Comparison of ENCODE assay signal across 20 mouse cellular contexts in genomic region chr6:16503836-16504235, GRCm38 (mm10).
"Had no signal": no experiment of that assay in that cellular context is flagged by ENCODE, and none has a peak within 500 bp of the region (broad histone marks: within the 10 kb centered on the region; RNA-seq: fewer than 3 reads in every experiment).

No protein-coding gene starts in this region.

- H3K27me3 ChIP-seq: lung, embryonic 15.5 days; midbrain, embryonic 12.5 days; midbrain, embryonic 15.5 days; neural tube, embryonic 12.5 days; neural tube, embryonic 15.5 days; stomach, embryonic 15.5 days had no signal

- H3K27ac ChIP-seq: hindbrain, postnatal 0 days; left cerebral cortex, adult 2 months; liver, embryonic 14.5 days; lung, embryonic 15.5 days; macrophage; midbrain, embryonic 12.5 days; midbrain, embryonic 15.5 days; neural tube, embryonic 12.5 days; neural tube, embryonic 15.5 days; stomach, embryonic 15.5 days had no signal

- H3K9ac ChIP-seq: liver, embryonic 14.5 days; lung, embryonic 15.5 days; midbrain, embryonic 12.5 days; midbrain, embryonic 15.5 days; neural tube, embryonic 12.5 days; neural tube, embryonic 15.5 days; stomach, embryonic 15.5 days had no signal

- H3K4me3 ChIP-seq: left cerebral cortex, adult 2 months; lung, embryonic 15.5 days; midbrain, embryonic 12.5 days; midbrain, embryonic 15.5 days; neural tube, embryonic 12.5 days; neural tube, embryonic 15.5 days; stomach, embryonic 15.5 days had no signal

- H3K4me2 ChIP-seq: liver, embryonic 11.5 days; lung, embryonic 15.5 days; midbrain, embryonic 12.5 days; midbrain, embryonic 15.5 days; neural tube, embryonic 12.5 days; neural tube, embryonic 15.5 days; stomach, embryonic 15.5 days had no signal

- H3K4me1 ChIP-seq: lung, embryonic 15.5 days; midbrain, embryonic 12.5 days; midbrain, embryonic 15.5 days; neural tube, embryonic 12.5 days; neural tube, embryonic 15.5 days; stomach, embryonic 15.5 days had no signal

- H3K36me3 ChIP-seq: lung, embryonic 15.5 days; midbrain, embryonic 12.5 days; midbrain, embryonic 15.5 days; neural tube, embryonic 12.5 days; neural tube, embryonic 15.5 days; stomach, embryonic 15.5 days had no signal

- H3K9me3 ChIP-seq: lung, embryonic 15.5 days; midbrain, embryonic 12.5 days; midbrain, embryonic 15.5 days; neural tube, embryonic 12.5 days; stomach, embryonic 15.5 days had no signal

- DNase-seq: layer of hippocampus, postnatal 36 days; lung, adult 18-20 months; lung, postnatal 14 days; retina, postnatal 1 day; right cerebral cortex, postnatal 25 days; spleen, adult 18-20 months; thymus, postnatal 25 days had no signal

- ATAC-seq: hindbrain, postnatal 0 days; inflammation-experienced regulatory T-cells, adult 6 months; intestine, embryonic 16.5 days; midbrain, embryonic 15.5 days had no signal
